Mouse (Mus musculus) testis, adult 2 months (tissue): Measurements from ENCODE around the gene Poc1b. TPM values are rescaled to one million over a fixed set of nuclear protein-coding genes. Genes with fewer than 3 reads are reported as not detected.

Source experiments
- H3K27ac ChIP-seq: fragments of 200-500 bp; 2 replicates; pipeline ENCODE4 v1.5.1; 2012; ENCODE audit warnings: low read depth, low read length; ENCODE audit not compliant: control insufficient read depth, insufficient read depth
- H3K27me3 ChIP-seq: fragments of 200-500 bp; 2 replicates; pipeline ENCODE4 v1.6.1; 2012; ENCODE audit warnings: mild to moderate bottlenecking, low read length, moderate library complexity; ENCODE audit not compliant: control insufficient read depth, insufficient read depth
- H3K36me3 ChIP-seq: fragments of 200-500 bp; 2 replicates; pipeline ENCODE4 v1.6.1; 2012; ENCODE audit warnings: mild to moderate bottlenecking, low read length; ENCODE audit not compliant: control insufficient read depth, insufficient read depth
- H3K4me1 ChIP-seq: fragments of 200-500 bp; 2 replicates; pipeline ENCODE4 v1.6.1; 2012; ENCODE audit warnings: low read length; ENCODE audit not compliant: control insufficient read depth, insufficient read depth
- H3K4me3 ChIP-seq: fragments of 200-500 bp; 2 replicates; pipeline ENCODE4 v1.5.1; 2012; ENCODE audit warnings: low read depth, mild to moderate bottlenecking, low read length, moderate library complexity, mixed read lengths; ENCODE audit not compliant: control insufficient read depth
- CTCF ChIP-seq: fragments of 200-500 bp; IDR thresholded peaks from 2 replicates; pipeline ENCODE4 v1.5.1; 2012; ENCODE audit warnings: low read depth, mild to moderate bottlenecking, inconsistent platforms, low read length, moderate library complexity; ENCODE audit not compliant: control insufficient read depth, insufficient read depth, insufficient replicate concordance
- POLR2A ChIP-seq: fragments of 200-500 bp; IDR thresholded peaks from 2 replicates; pipeline ENCODE4 v1.6.1; 2012; ENCODE audit warnings: low read depth, mild to moderate bottlenecking, inconsistent platforms, low read length, moderate library complexity; ENCODE audit not compliant: control insufficient read depth
- polyA plus RNA-seq: library from polyadenylated mRNA; depleted of rRNA; stranded (reverse); fragments of >200 nt; gene quantifications from 2 replicates; pipeline ENCODE4 v1.2.3, GENCODE M21; 2012

Gene Poc1b
- polyA plus RNA-seq, 1 experiment, result 73.4 TPM

GRCm38 (mm10) chr10:99116237-99116632 lies 9.4 kb downstream of the Poc1b start:
- Histone ChIP-seq H3K4me3 (peak overlapping the region; percentile 25; the same call in 1 of the 2 replicates), H3K27ac (no peak overlapping the region), H3K4me1 (peaks cover 4% of the 10 kb centered on the region)

DNA sequence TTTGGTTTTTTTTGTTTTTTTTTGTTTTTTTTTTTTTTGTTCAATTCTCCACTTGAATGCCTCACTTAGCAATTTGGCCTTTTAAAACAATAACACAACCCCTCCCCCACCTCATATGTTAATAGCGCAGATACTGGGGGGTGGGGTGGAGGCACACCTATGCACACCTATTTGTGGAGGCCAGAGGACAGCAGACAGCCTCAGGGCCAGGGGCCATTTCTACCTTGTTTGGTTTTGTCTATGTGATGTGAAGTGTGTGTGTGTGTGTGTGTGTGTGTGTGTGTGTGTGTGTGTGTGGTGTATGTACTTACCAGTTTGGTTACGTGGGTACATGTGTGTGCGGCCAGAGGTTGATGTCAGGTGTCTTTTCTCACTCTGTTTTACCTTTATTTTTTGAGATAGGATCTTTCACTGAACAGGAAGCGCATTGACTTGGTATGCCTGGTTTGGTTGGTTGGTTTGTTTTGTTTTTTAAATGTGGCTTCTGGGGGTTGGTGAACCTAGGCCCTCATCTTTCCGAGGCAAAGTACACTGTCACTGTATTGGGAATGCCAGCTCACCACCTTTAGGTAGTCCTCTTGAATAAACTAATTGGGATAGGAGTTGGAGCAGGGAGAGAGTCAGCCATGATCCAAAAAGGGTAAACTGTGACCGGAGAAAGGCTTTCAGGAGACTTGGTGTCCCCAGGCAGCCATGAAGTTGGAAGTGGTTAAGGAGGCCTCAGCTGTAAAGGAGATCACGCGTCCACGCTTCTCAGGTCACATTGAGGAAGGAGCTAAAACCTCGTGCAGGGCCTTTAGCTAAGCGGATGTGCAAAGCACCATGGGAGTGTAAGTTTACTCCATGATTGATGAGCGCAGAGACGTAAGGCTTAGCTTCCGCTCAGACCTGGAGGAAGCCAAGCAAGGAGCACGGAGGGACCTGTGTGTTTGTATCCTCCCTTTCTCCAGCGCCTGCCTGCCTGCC lies 10.1 kb downstream of the Poc1b start:
- H3K27ac ChIP-seq, result no peak overlapping the region
- peaks cover 3% of the 10 kb centered on the region for H3K4me1 ChIP-seq
- H3K36me3 ChIP-seq, result no peaks in the 10 kb centered on the region
- no peak for TF ChIP-seq POLR2A
- TF ChIP-seq CTCF, result no peak
- H3K4me3 ChIP-seq, result no peak overlapping the region
- no peaks in the 10 kb centered on the region for H3K27me3 ChIP-seq

More at GRCm38 (mm10) chr10:99116237-99116632, 9.4 kb downstream of the Poc1b start:
- H3K27me3 ChIP-seq, result no peaks in the 10 kb centered on the region
- H3K36me3 ChIP-seq, result no peaks in the 10 kb centered on the region
- no peak for TF ChIP-seq CTCF
- no peak for TF ChIP-seq POLR2A

DNA sequence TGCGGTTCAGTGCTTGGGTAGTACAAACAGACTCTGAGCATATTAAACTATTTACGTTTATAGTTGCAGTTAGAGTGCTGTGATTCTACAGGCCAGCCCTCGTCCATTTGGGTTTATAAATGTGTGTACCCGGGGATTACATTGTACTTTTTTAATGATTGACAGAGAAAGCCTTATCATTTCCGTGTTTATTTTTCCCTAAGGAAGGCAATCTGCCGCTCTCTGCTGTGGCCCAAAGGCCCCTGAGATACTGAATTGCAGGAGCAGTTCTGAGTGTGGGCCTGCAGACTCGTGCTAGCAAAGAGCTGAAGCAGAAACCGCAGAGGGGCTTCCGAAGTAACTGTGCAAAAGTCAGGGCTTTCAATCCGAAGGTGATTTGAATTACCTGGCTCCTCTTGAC lies 11.0 kb downstream of the Poc1b start:
- Histone ChIP-seq H3K27me3 (no peaks in the 10 kb centered on the region), H3K27ac (no peak overlapping the region), H3K4me1 (peaks cover 3% of the 10 kb centered on the region), H3K36me3 (no peaks in the 10 kb centered on the region), H3K4me3 (no peak overlapping the region)
- TF ChIP-seq POLR2A (no peak), CTCF (no peak)

DNA sequence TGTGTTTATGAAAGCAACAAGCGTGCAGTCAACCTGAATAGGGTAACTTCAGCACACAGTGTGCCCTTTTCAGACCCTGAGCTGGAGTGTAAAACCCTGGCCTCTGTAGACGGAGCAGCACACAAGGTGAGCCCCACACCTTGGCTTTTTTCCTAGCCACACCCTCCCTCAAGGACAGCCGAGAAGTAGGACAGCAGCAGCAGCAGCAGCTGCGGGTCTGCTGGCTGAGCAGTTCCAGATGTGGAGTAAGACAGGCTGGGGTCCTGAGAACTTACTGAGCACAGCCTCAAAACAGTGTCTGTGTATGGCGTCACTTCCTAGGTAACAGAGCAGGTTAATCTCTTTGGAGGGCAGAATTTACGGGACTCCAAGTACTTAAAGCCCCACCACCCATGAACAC lies 11.9 kb downstream of the Poc1b start:
- H3K27ac ChIP-seq, result no peak overlapping the region
- no peaks in the 10 kb centered on the region for H3K27me3 ChIP-seq
- peaks cover 3% of the 10 kb centered on the region for H3K4me1 ChIP-seq
- H3K36me3 ChIP-seq, result no peaks in the 10 kb centered on the region
- no peak overlapping the region for H3K4me3 ChIP-seq
- TF ChIP-seq CTCF, result no peak
- no peak for TF ChIP-seq POLR2A

DNA sequence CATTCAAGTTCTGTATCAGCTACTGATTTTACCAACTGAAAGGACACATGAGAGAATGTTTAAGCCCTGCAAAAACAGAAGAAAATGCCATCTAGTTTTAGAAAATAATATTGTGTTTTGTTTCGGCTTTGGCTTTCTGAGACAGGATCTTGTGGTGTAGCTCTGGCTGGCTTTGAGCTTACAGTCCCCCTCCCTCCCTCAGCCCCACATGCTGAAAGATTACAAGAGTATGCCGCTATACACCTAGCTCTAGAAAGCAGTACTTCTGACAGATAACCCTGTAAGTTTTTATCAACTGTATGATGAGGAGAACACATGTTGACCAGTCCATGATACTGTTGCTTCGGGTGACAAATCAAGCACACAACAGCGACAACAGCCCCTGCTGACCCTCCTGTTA lies 12.6 kb downstream of the Poc1b start:
- peaks cover 3% of the 10 kb centered on the region for H3K4me1 ChIP-seq
- no peak overlapping the region for H3K4me3 ChIP-seq
- H3K27me3 ChIP-seq, result no peaks in the 10 kb centered on the region
- H3K36me3 ChIP-seq, result no peaks in the 10 kb centered on the region
- no peak overlapping the region for H3K27ac ChIP-seq
- TF ChIP-seq CTCF (no peak), POLR2A (no peak)

GRCm38 (mm10) chr10:99126225-99126624 lies 19.4 kb downstream of the Poc1b start, which contains the start of gene Phxr2:
Gene Phxr2, minus strand, starts transcription at chr10:99126325.
- TF ChIP-seq CTCF, result no peak
- no peak for TF ChIP-seq POLR2A
- H3K4me1 ChIP-seq, result no peaks in the 10 kb centered on the region
- no peaks in the 10 kb centered on the region for H3K27me3 ChIP-seq
- H3K4me3 ChIP-seq, result no peak within 1 kb of the TSS
- H3K27ac ChIP-seq, result no peak within 1 kb of the TSS
- H3K36me3 ChIP-seq, result no peaks in the 10 kb centered on the region

DNA sequence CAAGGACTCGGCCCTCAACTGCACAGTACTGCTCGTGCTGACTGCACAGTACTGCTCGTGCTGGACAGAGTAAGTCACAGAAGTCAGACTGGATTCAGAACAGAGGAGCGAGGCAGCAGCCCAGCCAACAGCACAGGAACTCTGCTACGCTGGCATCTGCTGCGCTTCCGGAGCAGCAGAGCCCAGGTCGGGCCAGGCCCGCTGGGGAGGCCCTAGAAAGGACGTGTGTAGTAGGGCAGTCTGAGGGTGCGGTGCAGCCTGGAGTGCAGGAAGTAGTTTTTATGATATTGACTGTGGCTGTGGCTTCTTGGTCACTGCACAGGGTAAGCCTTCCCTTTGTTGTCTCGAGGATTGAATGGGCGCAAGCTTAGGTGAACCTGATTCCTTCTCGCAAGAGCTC lies 20.1 kb downstream of the Poc1b start:
- no peak for TF ChIP-seq POLR2A
- TF ChIP-seq CTCF, result no peak
- Histone ChIP-seq H3K4me3 (no peak overlapping the region), H3K27ac (no peak overlapping the region), H3K36me3 (no peaks in the 10 kb centered on the region), H3K27me3 (no peaks in the 10 kb centered on the region), H3K4me1 (no peaks in the 10 kb centered on the region)
